Comparison of ENCODE assay signal across 29 mouse cellular contexts in the genomic region with DNA sequence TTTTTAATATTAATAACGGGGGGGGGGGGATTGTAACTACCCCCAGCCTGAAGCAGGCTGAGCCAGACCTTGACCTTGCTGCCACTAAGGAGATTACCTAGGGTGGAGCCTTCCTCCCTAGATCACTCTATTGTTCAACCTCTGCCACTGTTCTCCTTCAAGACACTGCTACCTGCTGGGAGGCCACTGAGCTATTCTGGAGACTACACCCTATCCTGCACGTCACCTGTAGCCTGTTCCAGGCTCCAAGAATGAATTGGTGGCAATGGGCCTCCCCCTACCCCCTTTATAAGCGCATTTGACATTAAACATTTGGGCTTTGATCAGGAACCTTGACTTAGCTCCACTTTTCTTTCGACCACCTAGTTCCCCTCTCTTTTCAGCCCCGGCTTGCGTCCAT. TPM values are rescaled to one million over a fixed set of nuclear protein-coding genes. Genes with fewer than 3 reads are reported as not detected.
"Had no signal": no experiment of that assay in that cellular context is flagged by ENCODE, and none has a peak within 500 bp of the region (broad histone marks: within the 10 kb centered on the region; RNA-seq: fewer than 3 reads in every experiment).

No protein-coding gene starts in this region.

RNA-seq across cellular contexts. Expression of gene Fcrl5, which starts 43.0 kb away (rescaled TPM):
- total RNA-seq: common myeloid progenitor, adult 5-6 weeks; forebrain, postnatal 0 days; gastrocnemius, adult 18-20 months; gastrocnemius, adult 2 months; gastrocnemius, adult 8-10 months; gastrocnemius, postnatal 10 days; gastrocnemius, postnatal 14 days; gastrocnemius, postnatal 25 days; gastrocnemius, postnatal 36 days; gastrocnemius, postnatal 4 days had no signal
- polyA plus RNA-seq: cortical plate, adult 2 months; embryonic facial prominence, embryonic 10.5 days; embryonic facial prominence, embryonic 11.5 days; embryonic facial prominence, embryonic 12.5 days; embryonic facial prominence, embryonic 13.5 days; embryonic facial prominence, embryonic 14.5 days; embryonic facial prominence, embryonic 15.5 days; erythroblast, embryonic 14.5 days; forebrain, embryonic 10.5 days; forebrain, embryonic 11.5 days; forebrain, embryonic 12.5 days; forebrain, embryonic 13.5 days; forebrain, embryonic 14.5 days; forebrain, embryonic 15.5 days; forebrain, embryonic 16.5 days; forebrain, postnatal 0 days; frontal cortex, adult 2 months; heart, embryonic 10.5 days; heart, embryonic 11.5 days; heart, embryonic 12.5 days had no signal
